ENCODE assay signal across 32 mouse cellular contexts in the genomic region with DNA sequence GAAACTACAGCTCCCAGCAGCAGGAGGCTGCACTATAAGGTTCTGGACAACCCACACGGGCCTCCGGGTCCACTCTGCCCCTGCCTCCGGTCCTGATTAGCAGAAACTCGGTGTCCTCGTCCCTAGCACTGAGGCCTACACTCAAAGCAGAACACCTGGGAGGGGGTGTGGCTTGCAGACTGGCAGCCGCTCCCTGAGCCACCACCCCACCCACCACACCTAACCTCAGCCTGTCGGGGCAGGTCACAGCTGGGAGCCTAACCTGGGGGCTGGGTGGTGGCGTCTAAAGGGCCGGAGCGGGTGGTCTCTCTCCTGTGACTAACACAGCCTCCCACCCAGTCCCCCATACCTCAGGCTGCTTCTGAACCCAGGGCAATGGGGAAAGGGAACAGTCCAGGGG. TPM values are rescaled to one million over a fixed set of nuclear protein-coding genes. Genes with fewer than 3 reads are reported as not detected.
A peak's percentile ranks its signal among the peaks of the same experiment; 100 is the strongest.
DNase-seq lines count a peak whose midpoint lies in the region; ATAC-seq lines count a peak whose summit lies in the region.
"Had no signal": no experiment of that assay in that cellular context is flagged by ENCODE, and none has a peak within 500 bp of the region (broad histone marks: within the 10 kb centered on the region; RNA-seq: fewer than 3 reads in every experiment).

No protein-coding gene starts in this region.

- ATAC-seq in embryonic facial prominence, embryonic 14.5 days (ENCODE audit: low read depth), result no peak
- ATAC-seq in limb, embryonic 15.5 days (ENCODE audit: insufficient number of reproducible peaks, low FRiP score, low TSS enrichment, low read depth), result no peak
- ATAC-seq: activated CD4-positive, CD25-positive, alpha-beta regulatory T cell, adult 4 months; forebrain, postnatal 0 days; inflammation-experienced regulatory T-cells, adult 6 months; midbrain, embryonic 16.5 days had no signal

- DNase-seq in urinary bladder, adult 18-20 months (ENCODE audit: low spot score in 2 of 2), result peak; percentile 58 to 63
- DNase-seq in urinary bladder, postnatal 10 days (ENCODE audit: low spot score), result no peak
- peak; percentile 45 for DNase-seq in embryonic facial prominence, embryonic 14.5 days (ENCODE audit: low spot score)
- no peak for DNase-seq in heart, adult 11 months
- DNase-seq in adrenal gland, postnatal 36 days, result no peak
- no peak for DNase-seq in heart, postnatal 4 days
- DNase-seq: adrenal gland, adult 2 months; cerebellum, adult 8-10 months; cerebellum, postnatal 25 days; forebrain, postnatal 0 days; heart, postnatal 10 days; kidney, adult 8-10 months; lung, adult 2 months; lung, postnatal 14 days; spleen, adult 18-20 months had no signal

- H3K9me3 ChIP-seq in embryonic facial prominence, embryonic 14.5 days (ENCODE audit: control insufficient read depth, low read length), result peaks cover 5% of the 10 kb centered on the region
- H3K9me3 ChIP-seq in limb, embryonic 15.5 days, result peaks cover 2% of the 10 kb centered on the region; the same call in 1 of the 2 replicates
- H3K9me3 ChIP-seq: hindbrain, embryonic 15.5 days had no signal

- peaks cover 5% of the 10 kb centered on the region for H3K27me3 ChIP-seq in embryonic facial prominence, embryonic 14.5 days (replicated peaks; ENCODE audit: control insufficient read depth, insufficient read depth, low read length)
- peaks cover 11% of the 10 kb centered on the region for H3K27me3 ChIP-seq in limb, embryonic 15.5 days

- no peak overlapping the region for H3K9ac ChIP-seq in embryonic facial prominence, embryonic 14.5 days (ENCODE audit: low read depth, low read length)
- no peak overlapping the region for H3K9ac ChIP-seq in limb, embryonic 15.5 days
- H3K9ac ChIP-seq: forebrain, embryonic 12.5 days; forebrain, postnatal 0 days; heart, embryonic 13.5 days; hindbrain, embryonic 15.5 days; liver, embryonic 14.5 days had no signal

- H3K4me2 ChIP-seq in embryonic facial prominence, embryonic 14.5 days (ENCODE audit: low read depth, low read length), result no peak overlapping the region
- H3K4me2 ChIP-seq in limb, embryonic 15.5 days, result no peak overlapping the region
- H3K4me2 ChIP-seq: forebrain, embryonic 12.5 days; heart, embryonic 13.5 days; hindbrain, embryonic 15.5 days had no signal

- no peak overlapping the region for H3K4me3 ChIP-seq in embryonic facial prominence, embryonic 14.5 days (ENCODE audit: low read depth, low read length)
- no peak overlapping the region for H3K4me3 ChIP-seq in limb, embryonic 15.5 days
- H3K4me3 ChIP-seq: forebrain, embryonic 12.5 days; heart, embryonic 13.5 days; hindbrain, embryonic 10.5 days; hindbrain, embryonic 15.5 days; left cerebral cortex, adult 2 months had no signal

- peak overlapping the region; percentile 83 for H3K27ac ChIP-seq in embryonic facial prominence, embryonic 14.5 days (replicated peaks; ENCODE audit: low read depth, low read length)
- peak overlapping the region; percentile 8; the same call in 1 of the 2 replicates for H3K27ac ChIP-seq in limb, embryonic 15.5 days
- H3K27ac ChIP-seq: forebrain, embryonic 12.5 days; heart, embryonic 13.5 days; hindbrain, embryonic 10.5 days; hindbrain, embryonic 15.5 days; kidney, postnatal 0 days; left cerebral cortex, adult 2 months; liver, embryonic 14.5 days had no signal

- H3K36me3 ChIP-seq in embryonic facial prominence, embryonic 14.5 days (ENCODE audit: control insufficient read depth, insufficient read depth, low read length), result peaks cover 73% of the 10 kb centered on the region
- H3K36me3 ChIP-seq in limb, embryonic 15.5 days, result peaks cover 71% of the 10 kb centered on the region

- H3K4me1 ChIP-seq in embryonic facial prominence, embryonic 14.5 days (ENCODE audit: control insufficient read depth, insufficient read depth, low read length), result no peaks in the 10 kb centered on the region
- peaks cover 15% of the 10 kb centered on the region; the same call in 1 of the 2 replicates for H3K4me1 ChIP-seq in limb, embryonic 15.5 days
- H3K4me1 ChIP-seq: forebrain, embryonic 12.5 days; heart, embryonic 13.5 days; hindbrain, embryonic 15.5 days had no signal

- WGBS in embryonic facial prominence, embryonic 14.5 days, result 77% methylated on average over 10 of the region's 10 CpGs
- WGBS in limb, embryonic 15.5 days, result 72% methylated on average over 10 of the region's 10 CpGs

RNA-seq across cellular contexts. Expression of a gene that starts 5.3 kb away (rescaled TPM):
- polyA plus RNA-seq in embryonic facial prominence, embryonic 14.5 days (2014; fragmentation: Nextera tagmentation; extraction: Ambion mirVana), result 129 and 135 TPM in 2 replicates
- 499 and 506 TPM in 2 replicates for polyA plus RNA-seq in limb, embryonic 15.5 days (2015; fragmentation: Nextera tagmentation; extraction: Ambion mirVana)
- total RNA-seq in adrenal gland, postnatal 36 days (2021), result 1 to 10 TPM; 1.2 to 1.4 TPM
- total RNA-seq in heart, postnatal 4 days (2021), result 1 to 10 TPM; 1.3 to 1.4 TPM

RNA-seq across cellular contexts. Expression of a gene that starts 23.1 kb away (rescaled TPM):
- 17.3 and 18.8 TPM in 2 replicates for polyA plus RNA-seq in embryonic facial prominence, embryonic 14.5 days (2014; fragmentation: Nextera tagmentation; extraction: Ambion mirVana)
- 15.7 and 17.2 TPM in 2 replicates for polyA plus RNA-seq in limb, embryonic 15.5 days (2015; fragmentation: Nextera tagmentation; extraction: Ambion mirVana)
- total RNA-seq in adrenal gland, postnatal 36 days (2021), result 10 to 100 TPM; 16.4 to 21.4 TPM
- 10 to 100 TPM; 11.0 to 11.1 TPM for total RNA-seq in heart, postnatal 4 days (2021)

RNA-seq across cellular contexts. Expression of a gene that starts 32.7 kb away (rescaled TPM):
- polyA plus RNA-seq in embryonic facial prominence, embryonic 14.5 days (2014; fragmentation: Nextera tagmentation; extraction: Ambion mirVana), result 6.3 and 8.3 TPM in 2 replicates
- 5.8 and 7.3 TPM in 2 replicates for polyA plus RNA-seq in limb, embryonic 15.5 days (2015; fragmentation: Nextera tagmentation; extraction: Ambion mirVana)
- total RNA-seq in adrenal gland, postnatal 36 days (2021), result 1 to 10 TPM; 4.8 to 5.7 TPM
- 1 to 10 TPM; 5.2 to 6.0 TPM for total RNA-seq in heart, postnatal 4 days (2021)

RNA-seq across cellular contexts. Expression of a gene that starts 42.7 kb away (rescaled TPM):
- 2.1 and 3.7 TPM in 2 replicates for polyA plus RNA-seq in embryonic facial prominence, embryonic 14.5 days (2014; fragmentation: Nextera tagmentation; extraction: Ambion mirVana)
- polyA plus RNA-seq in limb, embryonic 15.5 days (2015; fragmentation: Nextera tagmentation; extraction: Ambion mirVana), result 2.9 and 3.6 TPM in 2 replicates
- 10 to 100 TPM; 15.2 to 24.9 TPM for total RNA-seq in adrenal gland, postnatal 36 days (2021)
- total RNA-seq in heart, postnatal 4 days (2021), result 10 to 100 TPM; 21.4 to 22.1 TPM

RNA-seq across cellular contexts. Expression of a gene that starts 54.1 kb away (rescaled TPM):
- not detected in 2 replicates for polyA plus RNA-seq in embryonic facial prominence, embryonic 14.5 days (2014; fragmentation: Nextera tagmentation; extraction: Ambion mirVana)
- not detected in 2 replicates for polyA plus RNA-seq in limb, embryonic 15.5 days (2015; fragmentation: Nextera tagmentation; extraction: Ambion mirVana)
- total RNA-seq in adrenal gland, postnatal 36 days (2021), result 10 to 100 TPM; 27.9 to 52.7 TPM
- 10 to 100 TPM in 1 of 2 experiments, 1 to 10 TPM in 1; 8.0 to 11.5 TPM for total RNA-seq in heart, postnatal 4 days (2021)
- total RNA-seq: forebrain, postnatal 0 days; gastrocnemius, postnatal 4 days; layer of hippocampus, postnatal 10 days; left cerebral cortex, adult 2 months; left cerebral cortex, postnatal 25 days; neutrophil, adult 5-6 weeks had no signal
- polyA plus RNA-seq: activated CD4-positive, CD25-positive, alpha-beta regulatory T cell, adult 4 months; embryonic facial prominence, embryonic 11.5 days; forebrain, embryonic 12.5 days; forebrain, postnatal 0 days; hindbrain, embryonic 15.5 days; inflammation-experienced regulatory T-cells, adult 6 months; midbrain, embryonic 16.5 days; neural tube, embryonic 11.5 days had no signal

Comparison
In these comparisons a context has a peak if more than half of its experiments do, and no peak if none do; other contexts are left out.
1. DNase-seq: peak in urinary bladder, adult 18-20 months (2 of 2) and embryonic facial prominence, embryonic 14.5 days (single experiment); none in urinary bladder, postnatal 10 days (single experiment), heart, adult 11 months (single experiment), adrenal gland, postnatal 36 days (0 of 2) and heart, postnatal 4 days (single experiment).